Mouse (Mus musculus) heart, embryonic 15.5 days (tissue): ENCODE data around the gene Sap30bp. TPM values are rescaled to one million over a fixed set of nuclear protein-coding genes. Genes with fewer than 3 reads are reported as not detected.

Source experiments
- ATAC-seq: fragments of 200-750 bp; cut with Nextera tagmentation; replicated peaks from 2 replicates; pipeline ENCODE4 v1.8.0; 2017; ENCODE audit warnings: low read depth, moderate TSS enrichment; ENCODE audit not compliant: insufficient number of reproducible peaks, insufficient read depth, low FRiP score
- H3K27ac ChIP-seq: fragments of 300-500 bp; sonication (generic); 2 replicates; pipeline ENCODE4 v1.5.1; 2015; ENCODE audit warnings: mild to moderate bottlenecking, inconsistent platforms
- H3K27me3 ChIP-seq: fragments of 300-500 bp; sonication (generic); 2 replicates; pipeline ENCODE4 v1.6.1; 2015; ENCODE audit warnings: inconsistent platforms
- H3K36me3 ChIP-seq: fragments of 300-500 bp; sonication (generic); 2 replicates; pipeline ENCODE4 v1.6.1; 2015; ENCODE audit warnings: mild to moderate bottlenecking, inconsistent platforms
- H3K4me1 ChIP-seq: fragments of 300-500 bp; sonication (generic); replicated peaks from 2 replicates; pipeline ENCODE4 v1.6.1; 2015; ENCODE audit warnings: inconsistent platforms
- H3K4me2 ChIP-seq: fragments of 300-500 bp; sonication (generic); 2 replicates; pipeline ENCODE4 v1.6.1; 2015; ENCODE audit warnings: inconsistent platforms, mild to moderate bottlenecking, moderate library complexity
- H3K4me3 ChIP-seq: fragments of 300-500 bp; sonication (generic); 2 replicates; pipeline ENCODE4 v1.5.1; 2015; ENCODE audit warnings: mild to moderate bottlenecking, inconsistent platforms
- H3K9ac ChIP-seq: fragments of 300-500 bp; sonication (generic); 2 replicates; pipeline ENCODE4 v1.6.1; 2015; ENCODE audit warnings: mild to moderate bottlenecking, inconsistent platforms
- H3K9me3 ChIP-seq: fragments of 300-500 bp; sonication (generic); replicated peaks from 2 replicates; pipeline ENCODE4 v1.6.1; 2016; ENCODE audit warnings: inconsistent platforms
- WGBS: fragments of 180-500 bp; shearing (Covaris S2); methylation state at CpG from one replicate; pipeline ENCODE4 v1.1.7; 2015; ENCODE audit warnings: mixed read lengths; 5-methylcytosine and 5-hydroxymethylcytosine counted together
- polyA plus RNA-seq: library from polyadenylated mRNA; unstranded; fragments of >200 nt; fragmentation: Nextera tagmentation; extraction: Ambion mirVana; gene quantifications from 2 replicates; pipeline ENCODE4 v1.2.1, GENCODE M21; 2015

The Sap30bp gene
- polyA plus RNA-seq, 1 experiment from 2014 or later: 21.4 TPM

GRCm38 (mm10) chr11:115959018-115959417 lies 25.9 kb downstream of the Sap30bp start:
- no peak overlapping the region for H3K4me3 ChIP-seq
- WGBS: 96% methylated on average over 9 of the region's 9 CpGs
- H3K27ac ChIP-seq: no peak overlapping the region
- peaks cover 67% of the 10 kb centered on the region for H3K36me3 ChIP-seq
- no peak overlapping the region for H3K9ac ChIP-seq
- H3K9me3 ChIP-seq: no peaks in the 10 kb centered on the region
- no peaks in the 10 kb centered on the region for H3K27me3 ChIP-seq
- H3K4me2 ChIP-seq: no peak overlapping the region
- ATAC-seq: no peak
- H3K4me1 ChIP-seq: 0 out of 2 replicates have a peak, but pooled peaks cover 6% of the 10 kb centered on the region

DNA sequence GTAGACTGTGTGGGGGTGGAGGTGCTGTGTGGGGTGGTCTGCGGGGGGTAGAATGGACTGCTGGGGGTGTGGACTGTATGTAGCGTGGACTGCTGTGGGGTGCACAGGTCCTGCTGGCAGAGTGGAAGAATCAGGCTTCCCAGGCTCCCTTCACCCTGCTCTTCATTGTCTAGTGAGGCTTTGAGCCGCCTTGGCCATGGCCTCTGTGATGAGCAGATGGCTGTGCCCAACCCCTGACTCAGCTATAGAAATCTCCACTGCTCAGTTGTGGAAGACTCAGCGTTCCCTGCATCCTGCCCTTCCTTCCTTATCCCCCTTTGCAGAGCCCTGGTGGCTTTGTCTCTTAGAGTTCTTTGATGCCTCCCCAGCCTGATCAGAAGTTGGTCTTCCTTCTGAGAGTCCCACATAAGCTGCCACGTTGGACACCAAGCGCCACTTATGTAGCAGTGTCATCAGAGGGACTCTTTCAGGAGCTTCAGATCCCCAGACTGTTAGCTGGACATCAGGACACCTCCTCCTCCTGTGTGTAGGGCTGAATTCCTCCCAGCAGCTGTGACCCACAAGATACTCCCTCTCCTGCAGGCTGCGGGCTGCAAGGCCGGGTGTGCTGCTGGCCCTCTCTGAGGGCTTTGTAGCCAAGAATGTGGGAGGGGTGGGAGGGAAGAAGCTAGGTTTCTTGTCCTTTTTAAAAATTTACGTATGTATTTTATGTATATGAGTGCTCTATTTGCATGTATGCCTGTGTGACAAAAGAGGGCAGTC lies 29.8 kb downstream of the Sap30bp start:
- Histone ChIP-seq H3K4me3 (no peak overlapping the region), H3K36me3 (peaks cover 62% of the 10 kb centered on the region), H3K4me2 (no peak overlapping the region), H3K27me3 (no peaks in the 10 kb centered on the region), H3K9me3 (no peaks in the 10 kb centered on the region), H3K4me1 (peaks cover 8% of the 10 kb centered on the region; the same call in 1 of the 2 replicates), H3K27ac (no peak overlapping the region), H3K9ac (no peak overlapping the region)
- 94% methylated on average over 9 of the region's 9 CpGs for WGBS
- no peak for ATAC-seq

DNA sequence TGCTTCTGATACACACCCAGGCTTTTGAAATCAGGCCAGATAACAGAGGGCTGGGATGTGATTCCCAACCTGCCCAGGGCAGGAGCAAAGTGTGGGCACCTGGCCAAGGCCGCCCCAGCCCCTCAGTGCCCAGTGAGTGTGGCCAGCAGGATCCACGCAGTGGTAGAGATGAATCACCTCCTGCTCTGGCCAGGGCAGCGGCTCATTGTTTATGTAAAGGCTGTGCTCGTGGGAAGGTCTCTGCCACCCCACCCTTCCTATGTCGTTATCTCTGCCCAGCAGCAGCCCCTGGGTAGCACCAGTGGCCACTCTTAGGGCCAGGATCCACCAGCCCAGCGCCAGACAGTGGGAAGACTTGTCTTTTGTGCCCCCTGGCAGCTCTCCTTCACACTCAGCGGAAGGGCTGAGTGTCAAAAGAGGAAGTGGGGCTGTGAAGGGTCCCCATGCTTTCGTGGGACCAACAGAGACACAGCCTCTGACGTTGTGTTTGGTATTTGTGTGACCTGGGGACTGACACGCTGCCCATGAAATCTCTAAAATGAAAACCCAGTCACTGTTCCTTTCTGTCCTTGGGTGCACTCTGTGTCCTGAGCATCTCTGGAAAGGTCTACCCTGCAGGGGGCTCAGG lies 32.0 kb downstream of the Sap30bp start:
- 65% methylated on average over 10 of the region's 10 CpGs for WGBS
- peak; percentile 56 for ATAC-seq
- peak overlapping the region; percentile 15; the same call in 1 of the 2 replicates for H3K27ac ChIP-seq

GRCm38 (mm10) chr11:115968731-115969405 lies 35.8 kb downstream of the Sap30bp start:
- no peak; the same call in 1 of the 2 replicates for ATAC-seq
- H3K4me2 ChIP-seq: no peak overlapping the region
- no peak overlapping the region for H3K4me3 ChIP-seq
- H3K27me3 ChIP-seq: peaks cover 8% of the 10 kb centered on the region
- peaks cover 17% of the 10 kb centered on the region; the same call in 1 of the 2 replicates for H3K4me1 ChIP-seq
- no peaks in the 10 kb centered on the region for H3K9me3 ChIP-seq
- no peak overlapping the region for H3K27ac ChIP-seq
- WGBS: 52% methylated on average over 5 of the region's 5 CpGs
- H3K9ac ChIP-seq: no peak overlapping the region
- peaks cover 17% of the 10 kb centered on the region for H3K36me3 ChIP-seq

More for the DNA sequence above, 32.0 kb downstream of the Sap30bp start:
- H3K36me3 ChIP-seq: peaks cover 54% of the 10 kb centered on the region
- no peak overlapping the region for H3K9ac ChIP-seq
- H3K9me3 ChIP-seq: no peaks in the 10 kb centered on the region
- H3K4me1 ChIP-seq: peaks cover 16% of the 10 kb centered on the region; the same call in 1 of the 2 replicates
- no peaks in the 10 kb centered on the region for H3K27me3 ChIP-seq
- no peak overlapping the region for H3K4me3 ChIP-seq
- H3K4me2 ChIP-seq: no peak overlapping the region

DNA sequence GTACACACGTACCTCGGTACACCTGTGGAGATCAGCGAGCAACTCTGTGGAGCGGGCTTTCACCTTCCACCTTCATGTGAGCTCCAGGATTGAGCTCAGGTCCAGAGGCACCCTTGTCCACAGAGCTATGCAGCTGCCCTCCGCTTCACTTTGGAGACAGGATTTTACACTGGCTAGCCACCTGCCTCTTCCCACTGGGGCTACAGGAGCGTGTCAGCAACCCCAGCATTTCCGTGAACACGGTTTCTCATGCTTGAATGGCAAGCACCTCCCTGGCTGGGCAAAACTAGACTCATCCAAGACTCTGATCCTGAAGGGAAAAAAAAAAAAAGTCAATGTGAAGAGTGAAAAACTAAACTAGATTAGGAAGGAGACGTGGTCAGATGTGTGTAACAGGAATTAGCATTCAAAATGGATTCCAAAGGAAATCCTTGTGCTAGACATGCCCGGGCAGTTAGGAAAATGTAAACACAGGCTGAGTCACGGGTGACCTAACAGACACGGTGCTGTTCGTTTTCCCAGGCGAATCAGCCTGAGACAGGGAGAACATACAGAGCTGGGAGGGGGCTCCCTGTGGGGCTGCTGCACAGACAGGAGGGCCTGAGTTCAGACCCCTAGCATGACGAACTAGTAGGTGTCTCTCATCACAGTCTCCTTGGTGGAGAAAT lies 37.1 kb downstream of the Sap30bp start:
- Histone ChIP-seq H3K4me1 (peaks cover 22% of the 10 kb centered on the region), H3K4me2 (no peak overlapping the region), H3K9me3 (no peaks in the 10 kb centered on the region), H3K27ac (0 out of 2 replicates have a peak overlapping the region, but pooled peaks have one; percentile 18), H3K9ac (no peak overlapping the region), H3K27me3 (peaks cover 20% of the 10 kb centered on the region), H3K4me3 (no peak overlapping the region), H3K36me3 (peaks cover 6% of the 10 kb centered on the region)
- ATAC-seq: no peak
- 54% methylated on average over 15 of the region's 15 CpGs for WGBS

- H3K36me3 ChIP-seq: peaks cover 6% of the 10 kb centered on the region
- 61% methylated on average over 6 of the region's 6 CpGs for WGBS
Measured at GRCm38 (mm10) chr11:115971016-115971415, 37.9 kb downstream of the Sap30bp start.

DNA sequence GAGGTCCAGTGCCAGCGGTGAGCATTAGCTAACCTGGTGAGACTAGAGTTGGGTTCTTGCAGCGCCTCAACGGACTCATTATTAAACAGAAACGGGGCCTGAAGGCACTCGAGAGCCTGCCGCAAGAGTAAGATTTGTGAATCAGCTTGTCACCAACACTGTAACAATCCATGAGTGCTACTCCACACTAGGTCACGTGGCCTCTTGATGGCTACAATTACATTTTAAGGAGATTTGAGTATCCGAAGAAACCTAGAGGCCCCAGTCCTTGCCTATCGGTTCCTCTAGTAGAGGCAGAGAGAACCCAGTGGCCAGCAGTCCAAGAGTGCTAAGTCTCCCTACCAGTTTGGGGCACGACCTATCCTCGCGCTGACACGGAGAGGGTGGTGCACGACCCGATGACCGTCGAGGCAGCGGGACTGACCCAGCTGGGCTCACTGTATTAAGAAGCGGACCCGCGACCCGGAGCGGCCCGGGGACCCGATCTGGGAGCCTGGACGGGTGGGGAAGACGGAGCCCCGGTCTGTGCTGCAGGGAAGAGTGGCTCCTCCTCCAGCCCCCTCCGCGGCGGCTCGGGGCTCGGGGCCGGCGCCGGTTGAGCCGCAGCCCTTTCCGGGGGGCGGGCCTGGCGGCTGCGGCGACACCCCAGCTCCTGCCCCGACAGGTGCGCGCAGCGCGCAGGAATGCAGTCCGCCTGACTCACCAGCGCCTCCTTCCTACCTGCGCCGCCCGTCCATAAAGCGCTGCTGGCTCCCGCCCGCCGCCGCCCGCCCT lies 41.4 kb downstream of the Sap30bp start, which contains the start of gene Itgb4:
Gene Itgb4 (plus strand): TSS at position 401 of the 774 bp plus-strand sequence.
- Histone ChIP-seq H3K36me3 (no peaks in the 10 kb centered on the region), H3K27ac (no peak within 1 kb of the TSS), H3K4me3 (peak within 1 kb of the TSS; percentile 55), H3K4me1 (peaks cover 15% of the 10 kb centered on the region), H3K9me3 (no peaks in the 10 kb centered on the region), H3K9ac (peak within 1 kb of the TSS; percentile 44), H3K27me3 (peaks cover 62% of the 10 kb centered on the region), H3K4me2 (peak within 1 kb of the TSS; percentile 89)
- peak; percentile 51 for ATAC-seq
- WGBS: 14% methylated on average over 39 of the region's 58 CpGs

More at GRCm38 (mm10) chr11:115971016-115971415, 37.9 kb downstream of the Sap30bp start:
- H3K27me3 ChIP-seq: peaks cover 29% of the 10 kb centered on the region
- H3K27ac ChIP-seq: no peak overlapping the region
- no peaks in the 10 kb centered on the region for H3K9me3 ChIP-seq
- H3K4me1 ChIP-seq: peaks cover 20% of the 10 kb centered on the region
- no peak for ATAC-seq
- H3K4me3 ChIP-seq: no peak overlapping the region
- H3K4me2 ChIP-seq: no peak overlapping the region
- H3K9ac ChIP-seq: no peak overlapping the region

DNA sequence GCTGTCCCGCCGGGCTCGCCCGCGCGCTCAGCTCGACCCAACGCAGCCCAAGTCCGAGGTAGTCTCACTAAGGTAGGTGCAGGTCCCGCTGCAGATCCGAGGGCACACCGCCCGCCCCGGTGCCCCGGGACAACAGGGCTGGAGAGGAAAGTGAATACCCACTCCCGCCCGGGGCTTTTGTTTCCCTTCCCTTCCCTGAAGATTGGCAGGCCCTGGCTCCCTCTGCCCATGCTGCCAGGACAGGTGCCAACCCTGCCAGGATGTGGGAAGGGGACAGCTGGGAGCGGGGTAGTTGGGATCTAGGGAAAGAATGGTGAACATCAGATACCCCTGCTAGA lies 42.0 kb downstream of the Sap30bp start:
- no peak for ATAC-seq
- no peaks in the 10 kb centered on the region for H3K36me3 ChIP-seq
- peak overlapping the region; percentile 89 for H3K4me2 ChIP-seq
- peak overlapping the region; percentile 55 for H3K4me3 ChIP-seq
- H3K9me3 ChIP-seq: no peaks in the 10 kb centered on the region
- WGBS: 4% methylated on average over 18 of the region's 18 CpGs
- peak overlapping the region; percentile 44 for H3K9ac ChIP-seq
- no peak overlapping the region for H3K27ac ChIP-seq
- H3K27me3 ChIP-seq: peaks cover 66% of the 10 kb centered on the region
- H3K4me1 ChIP-seq: peaks cover 12% of the 10 kb centered on the region

- Histone ChIP-seq H3K4me3 (peak overlapping the region; percentile 55), H3K27ac (no peak overlapping the region), H3K9me3 (no peaks in the 10 kb centered on the region), H3K4me2 (peak overlapping the region; percentile 89), H3K4me1 (peaks cover 11% of the 10 kb centered on the region), H3K36me3 (no peaks in the 10 kb centered on the region), H3K27me3 (peaks cover 66% of the 10 kb centered on the region), H3K9ac (no peak overlapping the region)
- WGBS: 29% methylated on average over 12 of the region's 12 CpGs
- no peak for ATAC-seq
Measured at GRCm38 (mm10) chr11:115975544-115975943, 42.5 kb downstream of the Sap30bp start.

- no peak for ATAC-seq
- Histone ChIP-seq H3K4me2 (no peak overlapping the region), H3K9me3 (no peaks in the 10 kb centered on the region), H3K4me3 (no peak overlapping the region), H3K27me3 (peaks cover 26% of the 10 kb centered on the region), H3K9ac (no peak overlapping the region), H3K27ac (no peak overlapping the region), H3K4me1 (no peaks in the 10 kb centered on the region), H3K36me3 (no peaks in the 10 kb centered on the region)
- 90% methylated on average over 15 of the region's 15 CpGs for WGBS
Measured at GRCm38 (mm10) chr11:115982472-115982871, 49.4 kb downstream of the Sap30bp start.
